Mouse (Mus musculus) WW6 (cell line): ENCODE data around the gene Npy5r.

Experiments
- DNase-seq: peaks from one replicate; pipeline ENCODE4 v3.0.0-alpha.2; 2013; ENCODE audit warnings: low read depth, low spot score

Npy5r gene

GRCm38 (mm10) chr8:66687511-66688329 is at the start of gene Npy5r:
Gene Npy5r, minus strand, starts transcription at chr8:66688128.
- peak; percentile 14 for DNase-seq

GRCm38 (mm10) chr8:66731957-66732356 is 44.0 kb upstream of the Npy5r start:
- no peak for DNase-seq

- no peak for DNase-seq
Measured at GRCm38 (mm10) chr8:66729446-66729845, 41.5 kb upstream of the Npy5r start.

GRCm38 (mm10) chr8:66722835-66723234 is 34.9 kb upstream of the Npy5r start:
- no peak for DNase-seq

GRCm38 (mm10) chr8:66714324-66714975 is 26.5 kb upstream of the Npy5r start:
- DNase-seq: no peak

GRCm38 (mm10) chr8:66698782-66699181 is 10.9 kb upstream of the Npy5r start:
- DNase-seq: no peak

- no peak for DNase-seq
Measured at GRCm38 (mm10) chr8:66698011-66698410, 10.1 kb upstream of the Npy5r start.

- peak; percentile 33 for DNase-seq
Measured at GRCm38 (mm10) chr8:66696970-66697843, 9.3 kb upstream of the Npy5r start, which contains the start of gene Npy1r. Gene Npy1r, plus strand, starts transcription at chr8:66697192.

GRCm38 (mm10) chr8:66690402-66690801 is 2.5 kb upstream of the Npy5r start:
- no peak for DNase-seq

GRCm38 (mm10) chr8:66688799-66689198 is 871 bp upstream of the Npy5r start:
- no peak for DNase-seq

GRCm38 (mm10) chr8:66688395-66688794 is 467 bp upstream of the Npy5r start:
- no peak for DNase-seq

GRCm38 (mm10) chr8:66681261-66681660 is 6.7 kb downstream of the Npy5r start:
- no peak for DNase-seq

- no peak for DNase-seq
Measured at GRCm38 (mm10) chr8:66630721-66631120, 57.2 kb downstream of the Npy5r start.
